Mouse (Mus musculus) c-Kit-negative CD71-positive TER-119-positive erythroid progenitor cells, embryonic 14.5 days (primary cell): Measurements from ENCODE around the gene Arl16.

Experiments used
- DNase-seq: peaks from one replicate; pipeline ENCODE4 v3.0.0-alpha.2; 2013; ENCODE audit warnings: low read depth, low spot score

Gene Arl16

DNA sequence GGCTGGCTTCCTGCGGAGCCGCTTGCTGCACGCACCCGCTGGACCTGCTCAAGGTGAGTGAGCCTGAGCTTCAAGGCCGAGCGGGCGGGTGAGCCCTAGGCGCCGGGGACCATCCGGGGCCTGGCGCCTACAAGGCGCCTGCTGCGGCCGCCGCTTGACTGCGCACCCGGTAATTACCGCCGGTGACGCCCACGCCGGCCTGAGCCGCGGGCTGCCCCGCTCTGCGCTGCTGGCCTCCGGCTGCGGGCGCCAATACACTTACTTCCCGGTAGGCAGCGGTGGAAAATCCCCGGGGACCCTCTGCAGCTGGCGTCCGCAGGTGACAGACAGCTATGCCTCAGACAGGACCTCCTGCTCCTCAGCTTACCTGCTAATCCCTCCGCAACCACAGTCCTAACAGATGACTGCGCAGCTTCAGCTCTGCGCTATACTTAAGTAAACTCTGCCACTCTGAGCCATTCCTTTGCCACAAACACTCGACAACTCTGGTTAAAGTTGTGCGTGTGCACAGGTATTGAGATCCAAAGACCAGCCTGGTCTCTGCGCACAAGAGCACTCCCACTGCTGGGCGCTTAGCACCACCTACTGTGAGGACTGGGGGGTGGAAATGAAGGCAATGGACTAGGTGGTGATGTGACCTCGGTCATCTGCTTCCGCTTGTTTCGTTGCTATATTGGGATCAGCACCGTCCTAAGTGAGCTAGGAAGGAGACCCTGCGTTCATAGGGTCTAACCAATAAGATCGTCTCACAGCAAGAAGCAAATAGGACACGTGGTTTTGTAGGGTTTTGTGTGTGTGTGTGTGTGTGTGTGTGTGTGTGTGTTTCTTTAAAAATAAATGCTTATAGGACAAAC is 24.8 kb upstream of the Arl16 start:
- peak; percentile 36 for DNase-seq

DNA sequence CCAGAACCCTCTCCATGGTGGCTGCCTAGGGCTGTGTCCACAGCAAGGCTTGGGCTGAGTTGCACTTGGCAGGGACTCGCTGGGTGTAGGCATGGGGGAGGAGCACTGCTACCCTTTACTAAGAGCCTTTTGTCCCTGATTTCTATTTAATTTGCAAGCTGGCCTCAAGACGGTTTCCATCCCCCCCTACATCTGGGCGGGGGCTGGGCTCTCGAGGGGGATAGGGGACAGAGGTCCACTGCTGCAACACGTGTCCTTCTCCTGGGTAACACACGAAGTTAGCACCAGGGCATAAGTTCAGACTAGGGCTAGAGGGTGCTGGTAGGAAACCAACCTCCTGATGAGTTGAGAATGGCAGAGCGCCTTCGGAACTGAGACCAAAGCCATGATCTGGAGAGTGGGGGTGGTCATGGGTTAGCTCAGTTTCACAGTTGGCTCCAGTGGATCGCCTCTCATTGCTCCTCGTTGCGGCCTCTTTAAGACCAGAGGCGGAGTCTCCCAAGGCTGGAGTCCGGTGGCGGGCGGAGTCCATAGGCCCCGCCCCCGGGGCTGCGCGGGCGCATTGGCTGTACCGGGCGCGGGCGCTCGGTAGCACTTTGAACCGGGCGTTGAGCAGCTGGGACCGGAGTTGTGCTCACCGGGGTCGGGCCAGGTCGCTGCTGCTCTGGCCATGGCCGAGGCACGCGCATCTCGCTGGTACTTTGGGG is 24.1 kb upstream of the Arl16 start, which contains the start of gene Slc25a10:
Gene Slc25a10, plus strand, starts transcription at position 524 of the 707 bp plus-strand sequence.
- peak; percentile 82 for DNase-seq

DNA sequence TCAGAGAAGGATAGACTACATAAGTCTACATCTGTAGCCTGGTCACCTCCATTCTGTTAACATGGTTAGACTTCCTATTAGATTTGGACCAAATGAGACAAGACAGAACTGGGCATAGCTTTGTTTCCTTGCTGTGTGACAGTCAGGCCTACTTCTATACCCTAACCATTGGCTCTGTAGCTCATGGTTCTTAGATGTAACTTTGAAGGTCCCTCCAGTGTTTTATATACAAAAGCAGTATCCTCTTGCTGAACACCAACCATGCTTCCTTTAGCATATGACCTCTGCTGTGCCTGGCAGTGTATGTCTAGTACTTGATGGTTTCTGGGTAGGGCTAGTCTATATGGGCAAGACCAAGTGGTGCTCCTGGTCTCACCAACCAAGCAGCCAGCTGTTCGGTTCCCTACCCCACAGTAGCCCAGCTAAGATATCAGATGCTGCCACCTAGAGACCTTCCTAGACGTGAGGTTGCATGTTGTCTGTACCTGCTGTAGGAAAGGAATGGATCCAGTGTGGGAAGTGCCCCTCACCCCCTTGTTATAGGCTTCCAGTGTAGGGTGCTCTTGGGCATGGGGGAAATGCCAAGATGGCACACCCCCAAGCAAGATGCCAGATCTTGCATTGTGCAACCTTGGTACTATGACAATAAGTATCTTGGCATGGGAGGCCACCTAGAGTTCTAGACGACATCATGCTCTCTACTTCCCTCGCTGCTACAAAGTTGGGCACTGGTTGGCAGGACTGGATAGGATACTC is 23.1 kb upstream of the Arl16 start:
- no peak for DNase-seq

DNA sequence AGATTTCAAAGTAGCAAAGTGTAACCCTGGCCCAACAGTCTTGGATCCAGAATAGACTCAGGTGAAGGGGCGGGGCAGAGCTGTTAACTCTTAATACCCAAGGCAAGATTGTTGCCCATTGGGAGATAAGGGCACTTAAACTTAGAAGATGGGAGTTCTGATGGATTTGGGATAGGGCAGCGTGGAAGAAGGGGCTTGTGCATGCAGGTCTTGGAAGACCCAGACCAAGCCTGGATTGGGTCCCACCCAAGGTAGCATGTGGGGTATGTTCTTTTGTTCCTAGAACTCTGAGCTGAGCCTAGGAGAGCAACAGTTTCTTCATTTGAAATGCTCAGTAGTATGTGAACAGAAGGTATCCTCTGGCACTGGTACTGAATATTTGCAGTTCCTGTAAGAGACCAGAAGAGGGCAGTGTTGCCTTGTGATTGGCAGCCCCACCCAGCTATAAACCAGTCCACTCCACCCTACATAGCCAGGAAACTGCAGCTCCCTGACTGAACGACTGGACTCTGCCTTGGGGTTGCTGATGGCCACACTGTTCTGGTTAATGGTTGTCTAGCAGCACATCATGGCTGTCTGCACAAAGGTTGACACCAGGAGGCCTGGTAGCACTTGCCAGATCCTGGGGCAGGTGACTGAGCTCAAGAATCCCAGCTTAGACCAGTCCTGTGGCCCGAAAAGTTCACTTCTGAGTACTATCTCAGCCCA is 21.8 kb upstream of the Arl16 start:
- peak; percentile 82 for DNase-seq

DNA sequence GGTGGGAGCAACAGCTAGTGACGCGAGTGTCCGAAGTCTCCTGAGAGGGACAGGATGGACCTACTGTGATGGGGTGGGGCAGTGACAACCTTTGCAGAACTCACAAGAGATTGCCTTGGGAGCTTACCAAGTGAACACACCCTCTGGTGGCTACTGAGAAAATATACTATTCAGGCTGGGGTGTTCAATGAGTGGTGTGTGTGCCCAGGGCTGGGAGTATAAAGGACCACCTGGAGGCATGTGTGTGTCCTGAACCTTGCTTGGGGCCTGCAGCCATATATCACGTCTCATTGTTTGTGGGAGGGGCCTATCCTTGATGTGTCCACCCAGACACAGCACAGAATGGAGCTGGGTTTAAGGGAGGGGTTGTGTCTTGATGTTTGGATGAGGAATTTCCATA is 21.1 kb upstream of the Arl16 start:
- no peak for DNase-seq

DNA sequence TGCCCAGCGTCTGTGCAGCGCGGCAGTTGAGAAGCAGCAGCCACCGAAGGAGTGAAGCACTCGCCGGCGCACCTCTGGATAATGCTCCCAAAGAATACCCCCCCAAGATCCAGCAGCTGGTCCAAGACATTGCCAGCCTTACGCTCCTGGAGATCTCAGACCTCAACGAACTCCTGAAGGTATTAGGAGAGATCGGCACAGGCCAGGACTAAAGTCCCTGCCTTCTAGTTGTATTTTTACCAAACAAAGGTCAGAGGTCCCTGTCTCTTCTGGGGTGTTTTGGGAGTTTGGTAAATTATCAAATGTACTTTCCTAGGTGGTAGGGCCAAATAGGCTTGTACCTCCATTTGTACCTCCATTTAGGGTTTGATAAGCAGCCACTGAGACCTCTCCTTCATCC is 17.8 kb upstream of the Arl16 start:
- no peak for DNase-seq

DNA sequence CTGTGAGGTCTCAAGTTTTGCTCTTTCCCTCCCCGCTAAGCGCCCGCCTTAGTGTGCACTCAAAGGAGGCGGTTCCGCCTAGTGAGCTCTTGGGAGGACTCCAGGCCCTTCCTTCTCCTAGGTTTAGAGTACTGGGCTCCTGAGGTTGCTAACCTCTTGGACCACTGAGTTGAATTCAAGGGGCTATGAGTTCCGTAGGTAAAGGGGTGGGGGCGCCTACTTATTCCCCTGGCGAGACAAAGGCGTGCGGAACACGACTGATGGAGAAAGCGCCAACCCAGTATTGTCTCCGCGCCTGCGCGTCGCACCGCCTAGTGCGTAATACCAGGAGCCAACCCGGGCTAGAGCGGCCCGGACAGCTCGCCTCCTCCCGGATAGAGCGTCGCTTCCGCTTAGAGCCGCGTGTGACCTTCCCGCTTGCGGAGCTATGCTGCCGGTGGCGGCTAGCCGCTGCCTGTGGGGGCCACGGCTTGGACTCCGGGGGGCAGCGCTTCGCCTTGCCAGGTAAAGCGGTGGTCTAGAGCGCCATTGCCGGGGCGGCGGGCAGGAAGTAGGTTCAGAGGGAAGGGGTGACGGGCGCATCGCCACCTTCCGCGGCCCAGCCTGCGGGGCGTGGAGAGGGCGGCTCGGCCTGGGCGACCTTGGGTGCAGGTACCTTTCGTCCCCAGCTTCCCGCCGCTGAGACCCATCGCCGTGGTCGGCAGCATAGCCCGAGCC is 17.0 kb upstream of the Arl16 start, which contains the start of gene Mrpl12:
Gene Mrpl12, plus strand, starts transcription at position 349 of the 717 bp plus-strand sequence.
- DNase-seq = peak; percentile 74

DNA sequence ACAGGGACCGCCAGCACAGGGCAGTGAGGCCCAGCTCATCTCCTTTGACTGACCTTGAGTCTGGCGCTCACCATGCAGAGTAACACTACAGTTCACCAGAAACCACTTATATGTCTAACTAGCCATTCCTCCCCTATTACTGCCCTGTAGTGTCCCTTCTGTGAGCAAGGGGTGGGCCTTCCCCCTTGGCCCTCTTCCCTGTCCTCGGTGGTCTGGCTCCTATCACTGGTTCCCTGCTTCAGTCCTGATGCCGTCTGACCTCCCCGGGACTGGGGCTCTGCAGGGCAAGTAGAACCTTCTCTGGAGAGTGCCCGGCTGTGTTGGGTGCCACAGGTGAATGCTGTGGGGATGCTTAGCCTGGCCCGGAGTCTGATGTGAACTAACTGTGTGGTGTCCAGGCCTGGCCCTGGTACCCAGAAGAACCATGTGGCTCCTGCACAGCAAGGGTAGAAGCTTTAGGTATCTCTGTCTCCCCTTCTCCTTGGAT is 16.1 kb upstream of the Arl16 start:
- DNase-seq = no peak

DNA sequence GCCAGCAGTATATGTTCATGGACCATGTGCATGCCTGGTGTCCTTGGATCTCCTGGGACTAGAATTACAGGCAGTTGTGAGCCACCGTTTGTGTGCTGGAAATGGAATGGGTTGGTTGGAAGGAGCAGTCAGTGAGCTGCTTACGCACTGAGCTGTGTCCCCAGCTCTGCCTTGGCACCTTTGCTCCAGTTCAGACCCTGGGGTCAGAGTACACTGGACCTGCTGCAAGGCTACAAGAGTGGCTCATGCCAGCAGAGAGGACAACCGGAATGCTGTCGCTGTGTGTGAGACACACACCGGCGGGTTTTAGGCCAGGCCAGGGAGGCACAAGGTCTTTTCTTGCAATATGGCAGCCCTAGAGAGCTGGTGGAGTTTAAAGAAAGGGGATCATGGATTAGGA is 4.6 kb upstream of the Arl16 start:
- no peak for DNase-seq

DNA sequence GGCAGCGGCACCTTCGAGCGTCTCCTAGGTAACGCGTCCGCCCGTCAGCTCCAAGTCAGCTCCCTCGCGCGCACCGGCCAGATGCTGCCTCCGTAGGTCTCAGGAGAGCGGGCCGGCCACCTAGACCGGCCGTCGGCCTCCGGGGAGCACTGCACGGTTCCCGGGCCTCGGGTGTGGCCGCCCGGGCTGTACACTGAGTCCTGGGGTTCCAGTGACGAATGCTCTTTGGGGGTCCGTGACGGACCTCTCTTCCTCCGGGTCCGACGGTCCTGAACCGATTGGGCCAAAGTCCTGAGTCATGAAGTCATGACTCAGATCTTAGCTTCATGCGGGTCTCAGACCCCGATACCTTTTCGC is 307 bp upstream of the Arl16 start:
- DNase-seq = no peak

DNA sequence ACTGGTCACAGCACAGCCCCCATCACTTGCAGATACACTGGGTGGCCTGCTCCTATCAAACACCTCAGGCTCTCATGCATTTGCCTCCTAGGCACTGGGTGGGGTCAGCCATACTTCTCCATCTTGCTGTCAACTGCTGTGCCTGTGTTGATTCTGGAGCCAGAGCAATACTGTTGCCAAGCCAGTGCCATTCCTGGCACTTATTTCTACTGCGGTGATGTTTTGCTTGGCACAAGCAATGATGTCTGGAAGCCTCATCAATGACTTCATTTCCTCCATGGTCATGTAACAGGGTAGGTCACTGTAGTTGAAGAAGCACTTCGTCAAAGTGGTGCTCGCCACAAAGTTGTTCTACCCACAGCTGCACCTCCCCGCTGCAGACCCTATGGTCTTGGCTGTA is 1.9 kb downstream of the Arl16 start:
- no peak for DNase-seq

DNA sequence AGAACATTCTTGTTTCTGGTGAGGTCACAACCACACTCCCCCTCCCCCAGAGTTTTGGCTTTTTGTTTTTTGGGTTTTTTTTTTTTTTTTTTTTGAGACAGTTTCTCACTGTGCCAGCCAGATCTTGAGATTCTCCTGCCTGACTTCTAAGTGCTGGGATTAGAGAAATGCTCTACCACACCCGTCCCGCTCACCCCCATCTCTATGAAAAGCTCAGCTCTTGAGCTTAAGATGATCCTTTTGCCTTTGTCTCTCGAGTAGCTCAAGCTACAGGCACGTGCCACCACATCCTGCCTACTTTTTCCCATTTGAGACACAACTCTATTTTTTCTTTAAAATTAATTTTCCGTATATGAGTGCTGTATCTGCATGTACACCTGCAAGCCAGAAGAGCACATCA is 3.0 kb downstream of the Arl16 start:
- no peak for DNase-seq

DNA sequence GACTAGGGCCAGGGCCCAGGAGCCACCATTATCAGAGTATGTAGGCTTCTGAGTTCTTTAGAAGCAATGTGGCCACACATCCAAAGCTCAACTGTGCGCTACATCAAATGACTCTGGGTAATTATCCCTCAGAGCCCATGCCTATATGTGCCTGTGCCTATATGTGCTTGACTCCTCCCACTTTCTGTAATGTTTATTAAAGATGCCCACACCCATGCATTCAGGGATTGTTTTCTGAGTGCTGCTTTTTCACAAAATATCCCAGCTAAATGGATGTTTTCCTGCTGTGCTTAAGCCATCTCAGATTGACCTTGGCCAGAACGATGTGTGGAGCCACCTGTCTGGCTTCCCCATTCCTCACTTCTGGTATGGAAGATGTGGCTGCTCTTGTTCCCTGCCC is 3.9 kb downstream of the Arl16 start:
- DNase-seq = no peak

DNA sequence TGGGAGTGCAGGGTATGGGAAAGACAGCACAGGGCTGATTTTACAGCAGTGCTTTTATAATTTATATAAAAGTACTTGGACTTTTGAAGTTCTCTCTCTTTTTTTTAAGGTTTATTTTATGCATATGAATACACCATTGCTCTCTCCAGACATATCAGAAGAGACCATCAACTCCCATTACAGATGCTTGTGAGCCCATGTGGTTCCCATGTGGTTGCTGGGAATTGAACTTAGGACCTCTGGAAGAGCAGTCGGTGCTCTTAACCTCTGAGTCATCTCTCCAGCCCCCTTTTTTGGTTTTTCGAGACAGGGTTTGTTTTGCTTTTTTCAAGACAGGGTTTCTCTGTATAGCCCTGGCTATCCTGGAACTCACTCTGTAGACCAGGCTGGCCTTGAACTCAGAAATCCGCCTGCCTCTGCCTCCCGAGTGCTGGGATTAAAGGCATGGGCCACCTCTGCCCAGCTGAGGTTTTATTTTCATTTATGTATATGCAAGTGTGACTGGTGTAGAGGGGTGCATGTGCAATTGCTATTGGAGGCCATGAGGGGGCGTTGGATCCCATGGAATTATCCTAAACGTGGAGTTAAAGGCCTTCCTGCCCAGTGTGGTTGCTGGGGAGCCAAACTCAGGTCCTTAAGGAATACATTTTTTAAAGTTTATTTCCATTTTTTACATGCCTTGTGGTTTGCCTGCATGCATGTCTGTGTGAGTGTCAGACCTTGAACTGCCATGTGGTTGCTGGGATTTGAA is 8.4 kb downstream of the Arl16 start:
- no peak for DNase-seq

DNA sequence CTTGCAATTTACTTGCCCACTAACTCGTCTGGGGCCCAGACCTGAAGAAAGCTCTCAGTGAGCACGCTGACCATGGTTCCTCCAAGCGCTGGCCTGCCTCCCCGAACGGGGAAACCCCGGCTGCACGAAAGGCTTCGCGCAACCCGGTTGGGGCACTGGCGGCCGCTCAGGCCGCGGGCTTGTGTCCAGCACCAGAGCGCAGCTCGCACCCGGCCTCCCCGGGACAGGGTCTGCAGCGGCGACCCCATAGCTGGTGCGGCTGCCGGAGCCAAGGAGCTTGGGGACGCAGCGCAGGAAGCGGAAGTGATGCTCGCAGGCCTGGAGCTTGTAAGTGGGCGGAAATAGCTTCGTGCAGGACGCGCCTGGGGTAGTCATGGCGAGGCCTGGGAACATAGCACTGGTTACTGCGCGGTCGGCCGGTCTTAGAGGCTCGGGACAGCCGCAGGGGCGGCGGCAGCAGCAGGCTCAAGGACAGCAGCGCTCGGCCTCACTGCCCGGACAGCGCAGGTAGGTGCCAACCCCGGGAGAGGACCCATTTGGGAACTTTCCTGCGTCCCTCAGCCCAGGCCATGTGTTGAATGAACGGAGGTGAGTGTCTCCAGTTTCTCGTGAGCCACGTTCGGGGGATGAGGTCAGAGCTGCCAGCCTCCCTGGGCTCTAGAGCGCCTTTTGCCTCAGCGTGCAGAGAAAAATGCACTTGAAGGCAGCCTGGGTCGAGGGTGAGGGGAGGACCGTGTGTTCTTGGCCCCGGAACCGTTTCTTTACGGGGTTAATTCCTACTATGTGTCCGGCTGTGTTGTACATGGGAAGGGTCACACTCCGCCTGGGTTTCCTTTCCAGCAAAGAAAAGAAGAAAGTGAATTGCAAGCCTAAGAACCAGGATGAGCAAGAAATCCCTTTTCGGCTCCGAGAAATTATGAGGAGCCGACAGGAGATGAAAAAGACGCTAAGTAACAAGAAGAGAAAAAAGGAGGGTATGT is 9.3 kb downstream of the Arl16 start, which contains the start of the genes Oxld1 and Ccdc137:
Gene Oxld1, minus strand, starts transcription at position 297 of the 980 bp plus-strand sequence.
Gene Ccdc137, plus strand, starts transcription at position 344 of the 980 bp plus-strand sequence.
- peak; percentile 46 for DNase-seq

DNA sequence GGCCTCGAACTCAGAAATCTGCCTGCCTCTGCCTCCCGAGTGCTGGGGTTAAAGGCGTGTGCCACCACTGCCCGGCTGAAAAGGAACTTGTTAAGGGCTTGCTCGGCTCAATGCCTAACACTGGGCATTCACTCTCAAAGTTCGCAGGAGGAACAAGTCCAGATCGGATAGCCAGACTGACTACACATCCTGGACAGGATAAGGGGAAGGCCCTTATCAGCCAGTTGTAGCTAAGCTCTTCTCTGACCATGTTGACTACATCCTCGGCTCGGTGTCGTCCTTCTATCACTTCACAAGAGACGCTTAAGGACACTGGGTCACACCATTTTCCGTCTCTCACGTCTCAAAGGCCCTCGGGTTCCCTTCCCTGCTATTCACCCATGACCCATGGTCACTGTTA is 10.0 kb downstream of the Arl16 start:
- no peak for DNase-seq

DNA sequence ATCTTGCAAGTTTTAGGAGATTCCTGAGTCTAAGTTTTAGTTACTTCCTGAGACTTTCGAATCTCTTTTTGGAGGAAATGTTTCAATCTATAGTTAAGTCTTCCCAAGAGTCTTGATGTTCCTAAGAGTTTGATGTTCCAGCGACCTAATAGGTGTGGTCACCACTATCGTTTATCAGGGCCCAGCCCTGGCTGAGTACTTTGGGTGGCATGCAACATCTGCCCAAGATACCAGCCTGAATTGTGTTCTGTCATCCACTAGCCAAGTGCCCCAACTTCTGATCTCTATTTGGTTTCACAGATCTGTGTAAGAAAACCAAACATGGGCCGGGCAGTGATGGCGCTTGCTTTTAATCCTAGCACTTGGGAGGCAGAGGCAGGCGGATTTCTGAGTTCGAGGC is 12.0 kb downstream of the Arl16 start:
- DNase-seq = no peak

DNA sequence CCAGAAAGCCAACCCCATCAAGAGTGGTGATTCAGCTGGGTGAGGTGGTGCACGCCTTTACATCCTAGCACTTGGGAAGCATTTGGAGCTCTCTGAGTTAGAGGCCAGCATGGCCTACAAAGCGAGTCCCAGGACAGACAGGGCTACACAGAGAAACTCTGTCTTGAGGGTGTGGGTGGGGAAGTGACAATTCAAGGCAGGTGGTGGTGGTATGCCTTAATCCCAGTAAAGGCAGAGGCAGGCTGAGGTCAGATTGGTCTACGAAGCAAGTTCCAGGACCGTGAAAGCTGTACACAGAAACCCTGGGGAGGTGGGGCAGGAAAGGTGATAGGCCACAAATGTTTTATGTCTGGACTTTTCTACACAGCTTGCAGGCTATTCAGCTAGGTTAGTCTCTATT is 12.4 kb downstream of the Arl16 start:
- DNase-seq = no peak

DNA sequence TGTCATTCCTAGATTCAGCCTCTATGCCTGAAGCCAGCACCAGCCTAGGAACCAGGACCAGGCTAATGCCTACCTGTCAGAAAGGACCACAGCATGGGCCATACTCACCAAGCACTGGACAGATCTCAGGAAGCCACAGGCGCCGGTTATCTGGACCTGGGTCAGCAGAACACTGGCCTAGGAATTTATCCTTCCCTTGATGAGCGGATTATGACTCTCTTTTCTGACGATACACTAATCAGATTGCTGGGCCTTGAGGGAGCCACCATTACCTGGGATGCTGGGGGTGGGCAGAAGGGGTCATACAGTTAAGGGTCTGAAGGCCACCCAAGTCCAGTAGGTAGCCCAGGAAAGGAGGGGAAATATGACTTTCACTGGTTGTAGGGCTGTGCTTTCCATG is 14.1 kb downstream of the Arl16 start, which contains the start of gene Pde6g:
Gene Pde6g, minus strand, starts transcription at position 195 of the 400 bp plus-strand sequence.
- no peak for DNase-seq
